Mouse (Mus musculus) spleen, adult 12 weeks (tissue): ENCODE data around the gene Lin7b.
"Not testable (repeated sequence)": the region's sequence is repeated elsewhere in the genome, so short reads cannot be mapped to it uniquely, and the experiment has no call there.

ENCODE experiments used
- DNase-seq: peaks from one replicate; pipeline ENCODE4 v3.0.0; 2022; ENCODE audit warnings: low spot score

The Lin7b gene

GRCm38 (mm10) chr7:45370475-45371311, at the start of gene Lin7b:
TSS of gene Lin7b (minus strand) at chr7:45370583.
- peak; percentile 76 for DNase-seq

GRCm38 (mm10) chr7:45417962-45418492, 47.6 kb upstream of the Lin7b start:
- no peak for DNase-seq

GRCm38 (mm10) chr7:45415636-45416035, 45.3 kb upstream of the Lin7b start:
- no peak for DNase-seq

GRCm38 (mm10) chr7:45414740-45415224, 44.4 kb upstream of the Lin7b start:
- DNase-seq: no peak

- DNase-seq: no peak
Measured at GRCm38 (mm10) chr7:45413864-45414739, 43.7 kb upstream of the Lin7b start.

- DNase-seq: no peak
Measured at GRCm38 (mm10) chr7:45413113-45413863, 42.9 kb upstream of the Lin7b start, which contains the start of gene Ntf5. TSS of gene Ntf5 (plus strand) at chr7:45413695.

GRCm38 (mm10) chr7:45412421-45412820, 42.0 kb upstream of the Lin7b start:
- no peak for DNase-seq

- no peak for DNase-seq
Measured at GRCm38 (mm10) chr7:45409497-45410163, 39.2 kb upstream of the Lin7b start.

- DNase-seq: no peak
Measured at GRCm38 (mm10) chr7:45408949-45409348, 38.6 kb upstream of the Lin7b start.

GRCm38 (mm10) chr7:45408351-45408750, 38.0 kb upstream of the Lin7b start:
- DNase-seq: no peak

- no peak for DNase-seq
Measured at GRCm38 (mm10) chr7:45407836-45408235, 37.5 kb upstream of the Lin7b start.

GRCm38 (mm10) chr7:45406157-45407156, 36.1 kb upstream of the Lin7b start:
- no peak for DNase-seq

- DNase-seq: peak; percentile 50
Measured at GRCm38 (mm10) chr7:45405091-45406075, 35.0 kb upstream of the Lin7b start, which contains the start of gene Kcna7. TSS of gene Kcna7 (plus strand) at chr7:45405653.

GRCm38 (mm10) chr7:45403532-45404261, 33.3 kb upstream of the Lin7b start:
- peak; percentile 36 for DNase-seq

GRCm38 (mm10) chr7:45401521-45402085, 31.2 kb upstream of the Lin7b start:
- DNase-seq: no peak

- DNase-seq: no peak
Measured at GRCm38 (mm10) chr7:45396787-45397186, 26.4 kb upstream of the Lin7b start.

GRCm38 (mm10) chr7:45396337-45396775, 26.0 kb upstream of the Lin7b start:
- DNase-seq: not testable (repeated sequence)
